Mouse (Mus musculus) myocyte (in vitro differentiated cells): Measurements from ENCODE around the gene Kif5c.

Experiments
- E2F4 ChIP-seq: IDR thresholded peaks from one replicate; pipeline ENCODE4 v1.6.1; 2011; ENCODE audit warnings: mild to moderate bottlenecking, control low read depth, moderate library complexity; ENCODE audit not compliant: insufficient read depth
- MYOD1 ChIP-seq, 3 experiments: IDR thresholded peaks; one replicate each; pipeline ENCODE4 v1.6.1; 2011; ENCODE audit warnings: control low read depth in 2 of 3, low read depth in 2 of 3, mild to moderate bottlenecking in 2 of 3, moderate library complexity in 1 of 3; ENCODE audit not compliant: insufficient read length in 2 of 3, control insufficient read depth in 1 of 3

DNA sequence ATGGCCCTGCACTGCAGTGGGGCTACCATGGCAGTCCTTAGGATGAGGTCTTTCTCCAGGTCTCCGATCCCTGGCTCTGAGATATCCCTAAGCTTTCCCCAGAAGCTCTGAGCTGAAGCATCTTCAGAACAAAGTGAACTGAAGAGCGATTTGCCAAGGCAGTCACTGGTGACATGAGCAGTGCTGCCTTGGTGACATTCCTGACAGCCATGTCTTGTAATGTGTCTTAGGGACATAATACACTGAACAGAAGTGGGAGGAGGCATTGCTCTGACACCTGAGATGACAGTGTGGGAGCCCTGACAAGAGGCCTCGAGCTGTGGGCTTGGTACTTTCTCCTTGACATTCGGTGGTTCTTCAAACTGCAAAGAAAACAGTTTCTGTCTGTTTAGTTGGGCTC is 157.3 kb downstream of the Kif5c start:
- TF ChIP-seq E2F4 (no peak), MYOD1 (IDR thresholded peaks at IDR 0.05; ENCODE audit: control insufficient read depth in 1 of 3, insufficient read length in 2 of 3, low read depth in 2 of 3) (no peak)
